Mouse (Mus musculus): ENCODE results near the gene Glis3. TPM values are rescaled to one million over a fixed set of nuclear protein-coding genes. Genes with fewer than 3 reads are reported as not detected.

Gene Glis3
- total and polyA plus RNA-seq, 3 experiments: 6.1 to 12.4 (median 9.3) TPM

DNA sequence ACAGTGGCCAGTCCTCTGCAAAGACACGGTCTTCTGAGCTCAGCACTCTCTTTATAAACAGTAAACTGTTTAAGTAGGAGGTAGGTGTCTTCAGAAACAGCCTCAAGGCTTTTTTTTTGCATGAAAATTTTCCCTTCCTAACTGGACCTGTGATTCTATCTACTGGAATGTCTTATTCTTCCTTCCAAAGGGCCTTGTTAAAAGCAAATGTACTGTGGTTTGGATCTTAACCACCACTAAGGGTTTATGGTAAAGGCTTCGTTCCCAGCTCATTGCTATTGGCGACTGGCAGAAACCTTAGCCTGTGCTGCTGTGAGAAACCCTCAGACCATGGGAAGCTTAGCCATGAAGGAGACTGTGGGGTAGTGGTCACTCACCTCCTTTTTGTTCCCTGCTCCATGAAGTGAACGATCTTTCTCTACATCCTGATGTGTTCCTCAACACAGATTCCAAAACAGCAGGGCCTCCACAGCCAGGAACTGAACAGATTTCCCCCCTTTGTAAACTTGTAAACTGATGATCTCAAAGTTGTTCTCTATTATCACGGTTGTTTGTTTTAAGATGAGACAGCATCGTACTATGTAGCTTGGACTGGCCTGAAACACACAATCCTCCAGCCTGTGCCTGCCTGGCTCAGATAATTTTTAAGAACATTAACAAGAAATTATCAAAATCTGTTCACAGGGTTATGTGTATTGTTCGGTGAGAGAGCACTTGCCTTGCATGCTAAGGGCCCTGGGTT, 88.0 kb downstream of the Glis3 start:
- no peak for DNase-seq

DNA sequence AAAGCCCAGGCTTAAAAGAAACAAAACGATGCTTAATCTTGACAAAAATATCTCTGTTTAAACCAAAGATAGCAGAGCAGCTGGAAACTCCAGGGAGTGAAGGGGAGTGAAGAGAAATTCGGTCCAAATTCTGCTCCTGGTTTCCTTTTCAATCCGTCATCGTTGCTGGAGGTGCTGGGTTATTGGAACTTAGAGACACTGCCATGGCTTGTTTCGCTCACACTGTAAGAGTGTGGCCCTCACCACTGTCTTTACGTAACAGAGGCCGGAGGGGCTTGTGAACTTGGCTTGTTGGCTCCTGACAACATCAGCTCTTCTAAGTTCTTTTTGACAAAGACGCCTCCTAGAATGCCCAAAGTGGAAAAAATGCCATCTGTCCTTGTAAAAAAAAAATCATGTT, 99.4 kb downstream of the Glis3 start:
- DNase-seq: no peak

DNA sequence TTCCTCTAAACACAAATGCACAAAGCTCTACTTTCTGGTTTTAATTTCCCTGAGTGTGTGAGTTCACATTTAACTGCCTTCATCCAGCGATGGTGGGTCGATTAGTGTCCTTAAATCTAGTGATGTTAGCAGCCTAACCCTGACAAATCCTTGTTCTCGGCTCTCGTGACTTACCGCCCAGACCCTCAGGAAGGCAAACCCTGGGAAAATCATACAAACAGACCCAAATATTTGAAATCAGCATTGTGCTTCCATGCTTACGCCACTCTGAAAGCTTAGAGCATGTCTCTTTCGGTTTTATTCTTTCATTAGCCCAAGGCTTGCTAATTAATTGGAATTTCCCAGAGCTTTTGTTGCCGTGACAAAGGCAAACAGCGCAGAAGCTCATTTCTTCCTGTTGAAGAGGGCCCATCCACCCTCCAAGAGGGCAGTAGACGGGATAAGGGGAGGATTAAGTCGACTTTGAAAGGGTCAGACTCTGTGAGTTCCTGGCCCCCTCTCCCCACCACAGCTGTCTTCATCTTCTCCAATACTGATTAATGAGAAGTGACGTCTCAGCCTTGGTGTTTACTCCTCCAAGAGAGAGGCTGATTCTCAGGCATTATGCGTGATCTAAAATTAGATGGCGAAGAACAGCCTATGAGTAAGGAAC, 100.0 kb downstream of the Glis3 start:
- DNase-seq: no peak

DNA sequence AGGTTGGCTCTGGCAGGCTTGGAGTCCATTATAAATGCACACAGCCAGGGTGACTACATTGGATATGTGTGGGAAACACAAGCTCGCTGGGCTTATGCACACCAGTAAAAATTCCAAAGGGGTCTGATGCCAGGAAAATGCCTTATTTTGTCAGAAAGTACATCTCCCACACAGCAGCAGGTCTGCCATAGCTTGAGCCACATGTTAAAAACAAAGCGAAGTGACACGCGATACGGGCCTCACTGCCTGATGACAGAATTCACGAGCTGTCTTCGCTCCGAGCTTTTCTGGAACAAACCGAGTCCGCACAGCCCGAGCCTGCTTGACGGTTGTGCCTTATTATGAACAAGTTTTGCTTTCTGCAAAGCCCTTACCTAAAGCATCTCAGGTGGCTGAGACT, 102.9 kb downstream of the Glis3 start:
- no peak for DNase-seq

DNA sequence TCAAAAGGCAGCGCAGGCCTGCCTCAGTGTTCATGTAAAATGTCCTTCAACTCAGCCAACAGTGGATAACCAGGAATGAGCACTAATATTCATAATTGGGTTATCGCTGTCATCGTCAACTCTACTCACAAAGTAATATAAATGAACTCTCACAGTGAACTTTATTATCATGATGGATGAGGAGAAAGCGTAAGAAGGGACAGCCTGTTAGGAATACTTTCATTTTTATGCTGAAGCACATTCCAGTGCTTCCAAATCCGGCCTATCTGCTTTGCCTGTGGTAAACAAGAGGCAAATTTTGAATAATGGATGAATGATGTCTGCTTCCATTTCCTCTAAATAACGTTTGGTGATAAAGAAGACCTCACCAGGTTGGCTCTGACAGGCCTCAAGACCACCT, 103.3 kb downstream of the Glis3 start:
- no peak for DNase-seq

DNA sequence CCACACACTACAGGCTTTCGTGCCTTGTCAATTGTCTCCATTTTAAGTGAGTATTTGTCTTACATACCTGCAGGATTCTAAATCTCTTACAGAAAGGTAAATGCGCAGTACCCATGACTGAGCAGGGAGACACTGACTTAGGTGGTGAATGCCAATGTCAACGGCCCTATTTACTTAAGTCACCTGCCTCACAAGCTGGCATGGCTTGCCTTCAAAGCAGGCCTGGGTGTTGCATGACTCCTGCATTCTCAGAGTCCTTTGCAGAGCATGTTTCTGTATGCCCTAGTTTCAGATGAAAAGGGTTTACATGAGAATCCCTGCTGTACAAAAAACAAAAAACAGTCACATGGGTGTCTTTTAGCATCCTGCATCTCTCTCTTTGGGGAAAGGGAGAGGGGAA, 106.2 kb downstream of the Glis3 start:
- no peak for DNase-seq

DNA sequence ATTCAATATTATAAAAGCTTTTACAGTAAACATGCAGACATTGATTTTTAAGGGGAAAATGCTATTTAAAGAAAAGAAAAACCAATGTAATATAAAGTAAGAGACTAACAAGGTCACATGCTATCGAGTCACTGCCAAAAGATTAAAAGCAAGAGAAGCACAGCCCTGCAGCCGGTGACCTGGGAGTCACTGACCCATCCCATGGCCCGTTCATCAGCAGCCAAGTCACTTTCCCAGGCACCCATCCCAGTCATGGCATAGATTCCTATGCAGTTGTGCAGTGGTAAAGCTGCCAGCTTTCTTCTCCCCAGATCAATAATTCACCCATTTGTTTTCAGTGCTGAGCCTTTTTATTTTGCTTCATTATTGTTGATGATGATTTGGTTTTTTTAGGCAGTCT, 110.0 kb downstream of the Glis3 start:
- DNase-seq: peak; percentile 25

DNA sequence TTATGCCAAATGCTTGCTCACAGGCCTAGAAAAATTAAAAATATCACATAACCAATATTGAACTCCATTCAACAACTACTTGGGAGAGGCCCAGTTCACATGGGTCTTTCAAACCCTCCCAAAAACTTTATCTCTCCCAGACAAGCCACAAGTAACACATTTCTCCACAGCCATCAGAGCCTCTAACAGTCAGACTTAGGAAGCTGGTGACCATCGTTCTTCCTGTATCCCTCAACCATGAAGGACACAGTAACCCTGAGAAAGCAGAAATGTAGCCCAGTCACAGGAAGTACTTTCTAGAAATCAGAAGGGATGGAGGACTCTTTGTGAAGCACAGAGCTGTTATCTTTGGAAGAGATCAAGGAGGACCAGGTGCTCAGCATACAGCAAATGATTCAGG, 112.8 kb downstream of the Glis3 start:
- DNase-seq: no peak

DNA sequence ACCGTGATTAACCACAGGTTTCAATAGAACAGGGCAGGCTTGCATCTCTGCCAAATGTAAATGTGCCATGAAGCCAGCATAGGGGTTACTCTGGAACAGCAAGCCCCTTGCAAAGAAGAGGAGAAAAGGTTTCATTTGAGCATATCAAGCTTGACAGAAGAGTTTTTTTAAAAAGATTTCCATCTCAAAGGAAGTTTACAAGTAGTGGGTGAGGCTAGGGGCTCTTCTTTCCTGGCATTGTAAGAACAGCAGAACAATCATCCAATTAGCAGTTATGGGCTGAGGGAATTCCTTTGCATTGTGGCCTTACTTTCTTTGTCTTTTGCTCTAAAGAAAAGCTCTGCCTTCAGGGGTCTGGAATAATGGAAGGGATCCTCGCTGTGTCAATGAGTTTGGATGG, 113.3 kb downstream of the Glis3 start:
- DNase-seq: no peak

DNA sequence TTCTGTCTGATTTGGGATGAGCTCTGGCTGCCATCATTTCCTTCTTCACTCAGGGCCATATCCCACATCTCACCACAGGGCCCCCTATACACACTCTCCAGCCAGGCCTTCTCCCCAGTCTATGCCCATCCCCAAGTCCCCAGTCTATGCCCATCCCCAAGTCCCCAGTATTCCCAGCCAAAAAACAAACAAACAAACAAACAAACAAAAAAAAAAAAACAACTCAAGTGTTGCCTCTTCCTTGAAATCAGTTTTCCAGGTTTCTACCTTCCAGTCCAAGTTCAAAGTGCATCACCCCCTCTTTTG, 118.2 kb downstream of the Glis3 start:
- DNase-seq: no peak

DNA sequence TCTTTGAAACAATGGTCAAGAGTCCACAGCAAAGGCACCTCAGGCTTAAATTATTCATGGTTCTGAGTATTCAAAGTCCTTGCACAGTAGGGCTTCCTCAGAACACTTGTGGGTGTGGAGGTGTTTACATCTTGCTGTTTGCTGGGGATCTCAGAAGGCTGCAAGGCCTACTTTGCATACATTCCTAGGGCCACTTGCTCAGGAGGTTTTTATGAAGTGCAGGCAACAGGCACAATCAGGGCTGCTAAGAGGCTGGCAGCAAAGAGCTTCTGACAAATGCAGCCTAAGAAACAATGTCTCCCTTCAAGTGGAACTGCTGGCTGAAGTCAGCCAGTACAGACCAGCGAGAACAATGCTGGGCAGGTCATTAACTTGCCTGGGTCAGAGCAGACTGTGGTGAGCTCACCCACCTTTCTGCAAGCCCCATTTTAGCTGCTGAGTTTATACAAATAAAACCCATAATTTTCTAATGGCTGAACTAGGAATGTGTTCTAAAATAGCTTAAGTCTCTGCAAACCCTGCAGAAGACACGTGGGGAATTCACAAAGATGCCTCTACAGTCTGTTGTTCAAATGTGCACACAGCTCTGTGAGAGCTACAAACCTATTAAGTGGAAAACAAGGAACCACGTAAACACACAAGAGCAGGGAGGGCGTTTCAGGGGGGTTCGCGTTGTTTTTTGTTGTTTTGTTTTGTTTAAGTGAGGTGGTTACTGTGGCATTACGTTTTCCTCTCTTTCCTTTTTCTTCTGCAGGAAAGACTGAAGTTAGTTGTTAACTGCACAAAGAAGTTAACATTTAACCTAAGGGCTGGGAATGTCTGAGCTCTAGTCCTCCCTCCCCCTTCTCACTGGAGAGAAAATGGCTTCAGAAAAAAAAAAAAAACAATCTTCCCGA, 118.8 kb downstream of the Glis3 start:
- DNase-seq: no peak

DNA sequence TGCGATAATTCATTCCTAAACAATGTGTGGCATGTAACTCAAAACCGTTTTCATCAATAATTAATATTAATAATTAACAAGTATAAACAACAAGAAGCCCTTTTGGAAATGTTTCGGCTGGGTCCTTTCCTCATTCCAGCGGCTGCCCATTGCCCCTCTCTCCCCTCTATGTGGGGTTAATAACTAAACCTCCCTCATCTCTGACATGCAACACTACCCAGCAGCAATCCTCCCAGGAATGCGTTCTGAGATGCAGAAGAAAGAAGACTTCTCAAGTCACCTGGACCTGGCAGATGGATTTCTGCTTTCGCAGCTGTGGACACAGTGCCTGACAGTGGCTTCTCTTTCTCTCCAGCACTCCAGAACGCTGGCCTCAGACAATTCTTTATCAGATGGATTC, 120.0 kb downstream of the Glis3 start:
- DNase-seq: no peak

DNA sequence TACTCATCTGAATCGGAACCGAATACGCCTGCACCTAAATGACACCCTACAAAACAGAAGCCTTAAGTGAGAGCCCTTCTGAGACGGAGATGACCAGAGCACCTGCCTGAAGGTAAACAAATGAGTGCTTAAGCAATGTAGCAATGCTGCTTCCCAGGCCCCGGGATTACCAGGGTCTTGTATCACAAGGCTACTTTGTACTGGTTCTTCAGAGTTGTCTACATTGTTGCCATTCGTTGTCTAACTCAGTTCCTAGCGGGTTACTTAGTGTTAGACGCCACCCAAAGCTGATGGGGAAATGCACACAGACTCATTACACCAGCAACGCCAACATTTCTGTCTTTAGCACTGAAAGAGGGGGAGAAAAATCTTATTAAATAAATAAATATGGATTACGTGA, 120.5 kb downstream of the Glis3 start:
- no peak for DNase-seq

DNA sequence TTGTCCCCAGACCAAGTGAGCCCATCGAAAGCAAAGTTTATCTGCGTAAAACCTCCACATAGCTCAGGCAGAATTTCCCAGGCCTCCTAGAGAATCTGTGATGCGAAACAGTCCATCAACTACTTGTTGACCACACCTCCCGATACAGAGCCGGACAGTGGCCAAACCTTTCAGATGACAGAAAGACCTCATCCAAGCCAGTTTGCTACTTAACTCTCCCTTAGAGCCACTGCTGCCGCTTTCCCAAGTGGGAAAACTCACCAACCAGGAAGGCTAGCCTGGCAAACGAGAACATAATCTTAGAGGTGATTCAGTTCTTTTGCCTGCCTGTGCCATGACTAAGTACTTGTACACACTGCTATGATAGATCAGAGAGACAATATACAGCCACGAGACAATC, 121.2 kb downstream of the Glis3 start:
- peak; percentile 5 for DNase-seq

DNA sequence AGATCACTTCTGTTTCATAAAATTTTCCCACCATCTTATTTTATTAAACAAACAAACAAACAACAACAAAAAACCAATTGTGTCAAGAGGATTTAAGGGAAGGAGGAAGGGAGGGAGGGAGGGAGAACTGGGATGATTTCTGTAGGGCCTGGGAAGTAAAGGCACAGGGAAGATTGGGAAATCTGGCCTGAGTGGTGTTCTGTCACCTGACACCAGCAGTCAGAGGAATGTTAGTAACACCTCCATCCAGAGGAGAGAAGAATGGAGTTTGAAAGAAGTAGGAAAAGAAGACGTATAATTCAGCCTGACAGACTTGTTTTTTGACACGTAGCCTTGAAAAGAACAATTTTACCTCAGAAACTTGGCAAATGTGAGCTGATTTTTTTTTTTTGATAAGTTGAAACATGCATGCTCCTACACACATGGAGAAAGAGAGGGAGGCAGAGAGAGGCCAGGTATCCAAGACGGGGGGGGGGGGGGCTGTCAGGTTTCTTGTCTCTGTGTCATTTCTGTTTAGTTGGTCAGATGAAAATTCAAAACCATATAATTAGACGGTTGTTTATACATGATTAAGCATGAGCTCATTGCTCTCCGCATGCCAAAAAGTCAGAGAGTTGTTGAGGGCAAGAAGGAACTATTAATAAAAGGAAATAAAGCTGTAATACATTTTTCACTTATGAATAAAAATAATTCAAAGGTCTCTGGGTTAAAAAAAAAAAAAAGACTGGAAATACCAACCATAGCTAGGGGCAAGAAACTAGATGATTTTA, 122.1 kb downstream of the Glis3 start:
- DNase-seq: peak; percentile 18

DNA sequence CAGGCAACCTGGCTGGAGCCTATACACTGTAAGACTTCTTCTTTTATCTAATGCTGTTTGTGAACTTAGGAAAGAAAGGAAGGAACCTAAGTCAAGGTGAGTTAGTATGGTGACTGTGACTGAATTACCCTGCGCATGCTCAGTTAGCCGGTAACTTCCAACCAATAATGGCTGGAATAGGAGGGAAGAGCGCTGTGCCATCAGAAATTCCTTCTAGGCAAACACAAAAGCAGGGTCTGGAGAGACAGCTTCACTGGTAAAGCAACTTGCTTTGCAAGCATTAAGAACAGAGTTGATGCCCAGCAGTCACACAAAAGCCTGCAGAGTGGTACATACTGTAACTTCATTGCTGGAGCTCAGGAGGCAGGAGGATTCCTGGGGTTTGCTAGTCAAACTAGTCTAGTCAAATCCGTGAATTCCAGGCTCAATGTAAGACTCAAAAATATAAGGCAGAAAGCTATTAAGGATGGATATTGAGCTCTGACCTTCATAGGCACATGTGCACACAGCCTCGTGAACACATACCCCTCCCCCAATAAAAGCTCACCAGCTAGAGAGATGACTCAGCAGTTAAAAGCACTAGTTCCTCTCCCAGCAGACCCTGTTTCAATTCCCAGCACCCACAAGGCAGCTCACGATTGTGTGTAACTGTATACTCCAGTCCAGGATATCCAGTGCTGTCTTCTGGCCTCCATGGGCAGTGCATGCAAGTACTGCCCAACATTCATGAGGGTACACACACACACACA, 124.5 kb downstream of the Glis3 start:
- no peak for DNase-seq

DNA sequence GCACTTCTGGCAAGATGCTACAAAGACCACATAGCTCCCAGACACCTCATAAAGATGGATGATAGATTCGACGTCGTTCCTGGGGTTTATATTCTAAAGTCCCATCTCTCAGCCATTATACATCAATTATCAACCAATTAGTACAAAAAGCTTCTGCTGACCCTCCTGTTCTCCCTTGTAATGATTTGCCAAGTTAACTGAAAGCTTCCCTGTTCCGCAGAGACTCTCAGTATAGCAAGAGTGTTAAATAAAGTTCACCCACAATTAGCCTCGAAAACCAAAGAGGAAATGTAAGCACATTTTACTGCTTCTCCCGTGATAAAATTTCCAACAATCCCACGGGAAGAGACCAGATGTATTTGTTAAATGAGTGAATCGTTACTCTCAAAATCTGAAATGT, 129.3 kb downstream of the Glis3 start:
- no peak for DNase-seq

DNA sequence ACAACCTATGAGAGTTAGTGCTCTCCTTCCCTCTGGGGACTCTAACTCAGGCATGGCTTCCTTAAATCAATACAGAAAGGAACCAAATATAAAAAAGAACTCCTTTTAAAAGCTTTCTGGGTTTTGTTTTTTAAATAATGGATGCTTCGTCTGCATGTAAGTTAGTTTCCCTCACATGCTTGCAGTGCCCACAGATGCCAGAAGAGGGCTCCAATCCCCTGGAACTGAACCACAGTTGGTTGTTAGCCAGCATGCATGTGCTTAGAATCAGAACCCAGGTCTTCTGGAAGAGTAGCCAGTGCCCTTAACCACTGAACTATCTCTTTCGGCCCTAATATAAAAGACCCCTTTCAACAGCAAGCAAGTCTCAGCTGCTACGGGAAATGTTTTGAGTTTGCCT, 132.9 kb downstream of the Glis3 start:
- no peak for DNase-seq

DNA sequence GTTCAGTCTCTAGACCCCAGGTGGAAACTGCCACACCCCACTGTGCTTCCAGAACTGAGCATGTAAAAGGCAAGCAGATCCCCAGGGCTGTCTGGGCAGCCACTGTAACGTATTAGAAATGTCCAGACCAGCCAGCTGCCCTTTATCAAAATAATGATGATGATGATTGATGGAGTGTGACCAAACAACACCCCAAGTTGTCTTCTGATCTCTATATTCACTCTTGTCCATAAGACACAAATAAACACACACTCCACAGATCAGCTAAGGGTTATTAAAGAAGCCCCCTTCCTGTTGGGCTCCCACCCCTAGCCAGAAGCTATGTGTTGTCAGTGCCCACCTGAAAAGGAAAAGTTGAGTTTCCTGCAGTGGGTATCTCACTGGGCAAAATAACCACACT, 134.4 kb downstream of the Glis3 start:
- no peak for DNase-seq

DNA sequence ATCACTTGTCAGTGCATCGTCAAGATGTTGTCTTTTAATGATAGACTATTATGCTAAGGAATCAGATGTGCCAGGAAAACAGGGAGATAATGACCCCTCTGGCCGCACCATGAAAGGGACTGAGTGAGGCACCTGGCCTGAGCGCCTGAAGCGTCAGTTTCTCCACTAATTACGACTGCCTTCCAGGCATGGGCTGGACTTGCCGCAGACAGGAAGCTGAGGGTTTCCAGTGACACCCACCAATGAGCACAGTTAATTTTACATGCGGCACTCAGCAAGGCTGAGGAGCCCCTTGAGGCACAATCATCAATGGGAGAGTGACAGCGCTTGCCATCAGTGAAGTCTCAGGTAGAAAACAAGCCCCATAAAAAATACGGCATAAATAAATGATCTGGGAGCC, 141.1 kb downstream of the Glis3 start:
- no peak for DNase-seq

DNA sequence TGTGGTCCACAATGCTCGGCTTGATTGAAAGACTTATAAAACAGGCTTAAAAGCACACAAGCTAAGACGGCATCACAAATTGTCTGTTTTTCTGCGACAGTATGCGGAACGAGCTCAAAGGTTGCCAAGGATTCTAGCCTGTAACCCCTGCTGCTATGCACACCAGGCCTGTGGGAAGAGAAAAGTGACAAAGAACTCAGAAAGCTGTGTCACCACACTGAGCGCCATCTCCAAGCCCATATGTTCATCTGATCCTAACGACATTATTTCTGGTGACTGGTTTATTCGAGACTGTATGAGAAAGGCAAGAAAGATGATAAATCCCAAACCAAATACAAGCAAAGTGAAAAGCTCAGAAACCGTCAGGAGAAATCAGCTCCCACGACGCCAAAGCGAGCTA, 144.9 kb downstream of the Glis3 start:
- no peak for DNase-seq

DNA sequence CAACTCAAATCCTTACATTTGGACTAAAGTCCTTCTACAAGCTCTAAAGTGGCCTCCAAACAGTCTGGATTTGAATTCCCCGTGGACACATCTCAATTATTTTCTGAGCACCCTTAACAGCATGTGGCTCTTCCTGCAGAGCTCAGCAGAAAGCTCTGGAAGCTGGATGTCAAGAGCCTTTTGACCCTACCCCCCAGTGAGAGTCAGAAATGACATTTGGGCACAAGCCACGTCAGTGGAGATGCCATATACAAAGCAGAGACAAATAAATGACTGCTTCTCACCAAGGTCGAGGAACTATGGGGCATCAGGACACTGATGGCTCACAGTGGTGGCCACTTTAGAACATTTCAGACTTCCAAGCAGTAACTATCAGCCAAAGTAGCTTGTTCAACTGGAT, 146.3 kb downstream of the Glis3 start:
- DNase-seq: no peak
